Mouse (Mus musculus) bone marrow, adult 2 months (tissue): Measurements from ENCODE around the gene Hnf1b.

Experiments
- CTCF ChIP-seq: fragments of 200-500 bp; IDR thresholded peaks from 2 replicates; pipeline ENCODE4 v1.5.1; 2011; ENCODE audit warnings: low read length, control low read depth; ENCODE audit not compliant: control insufficient read depth, insufficient read depth
- POLR2A ChIP-seq: fragments of 200-500 bp; IDR thresholded peaks from 2 replicates; pipeline ENCODE4 v1.6.1; 2011; ENCODE audit warnings: low read depth, mild to moderate bottlenecking, control low read depth, low read length, borderline replicate concordance; ENCODE audit not compliant: control insufficient read depth

- TF ChIP-seq CTCF (no peak), POLR2A (no peak)
Measured at GRCm38 (mm10) chr11:83850586-83851272, 866 bp downstream of the Hnf1b start.
